Mouse (Mus musculus) heart, embryonic 15.5 days (tissue): ENCODE measurements around the gene Gucy2g. TPM values are rescaled to one million over a fixed set of nuclear protein-coding genes. Genes with fewer than 3 reads are reported as not detected.
"Not testable (repeated sequence)": the region's sequence is repeated elsewhere in the genome, so short reads cannot be mapped to it uniquely, and the experiment has no call there.

Source experiments
- ATAC-seq: fragments of 200-750 bp; cut with Nextera tagmentation; replicated peaks from 2 replicates; pipeline ENCODE4 v1.8.0; 2017; ENCODE audit warnings: low read depth, moderate TSS enrichment; ENCODE audit not compliant: insufficient number of reproducible peaks, insufficient read depth, low FRiP score
- H3K27ac ChIP-seq: fragments of 300-500 bp; sonication (generic); 2 replicates; pipeline ENCODE4 v1.5.1; 2015; ENCODE audit warnings: mild to moderate bottlenecking, inconsistent platforms
- H3K27me3 ChIP-seq: fragments of 300-500 bp; sonication (generic); 2 replicates; pipeline ENCODE4 v1.6.1; 2015; ENCODE audit warnings: inconsistent platforms
- H3K36me3 ChIP-seq: fragments of 300-500 bp; sonication (generic); 2 replicates; pipeline ENCODE4 v1.6.1; 2015; ENCODE audit warnings: mild to moderate bottlenecking, inconsistent platforms
- H3K4me1 ChIP-seq: fragments of 300-500 bp; sonication (generic); replicated peaks from 2 replicates; pipeline ENCODE4 v1.6.1; 2015; ENCODE audit warnings: inconsistent platforms
- H3K4me2 ChIP-seq: fragments of 300-500 bp; sonication (generic); 2 replicates; pipeline ENCODE4 v1.6.1; 2015; ENCODE audit warnings: inconsistent platforms, mild to moderate bottlenecking, moderate library complexity
- H3K4me3 ChIP-seq: fragments of 300-500 bp; sonication (generic); 2 replicates; pipeline ENCODE4 v1.5.1; 2015; ENCODE audit warnings: mild to moderate bottlenecking, inconsistent platforms
- H3K9ac ChIP-seq: fragments of 300-500 bp; sonication (generic); 2 replicates; pipeline ENCODE4 v1.6.1; 2015; ENCODE audit warnings: mild to moderate bottlenecking, inconsistent platforms
- H3K9me3 ChIP-seq: fragments of 300-500 bp; sonication (generic); replicated peaks from 2 replicates; pipeline ENCODE4 v1.6.1; 2016; ENCODE audit warnings: inconsistent platforms
- WGBS: fragments of 180-500 bp; shearing (Covaris S2); methylation state at CpG from one replicate; pipeline ENCODE4 v1.1.7; 2015; ENCODE audit warnings: mixed read lengths; 5-methylcytosine and 5-hydroxymethylcytosine counted together
- microRNA-seq: library from miRNA; unstranded; fragments of <30 nt; microRNA quantifications from one replicate; pipeline ENCODE4, GENCODE M21; 2016
- polyA plus RNA-seq: library from polyadenylated mRNA; unstranded; fragments of >200 nt; fragmentation: Nextera tagmentation; extraction: Ambion mirVana; gene quantifications from 2 replicates; pipeline ENCODE4 v1.2.1, GENCODE M21; 2015

The Gucy2g gene
- polyA plus RNA-seq, 1 experiment from 2014 or later: not detected

DNA sequence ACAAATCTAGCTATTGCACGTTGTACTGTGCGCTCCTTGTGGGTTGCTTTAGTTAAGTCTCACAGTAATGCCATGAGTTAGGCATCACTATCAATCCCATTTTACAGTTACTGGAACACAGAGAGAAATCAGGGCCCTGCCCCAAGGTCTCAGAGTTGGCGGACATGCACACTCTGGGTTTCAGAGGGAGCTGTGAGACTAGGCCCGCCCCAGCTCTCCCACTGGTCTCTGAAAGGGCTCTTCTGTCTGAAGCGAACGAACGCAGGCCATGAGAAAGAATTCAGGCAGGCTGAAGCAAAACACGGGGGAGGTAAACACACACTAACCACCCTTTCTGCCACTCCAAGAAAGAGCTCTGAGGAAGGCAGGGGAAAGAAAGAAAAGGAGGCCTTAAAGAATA, 82.4 kb downstream of the Gucy2g start:
- no peak overlapping the region for H3K4me3 ChIP-seq

GRCm38 (mm10) chr19:55157029-55157428, 84.0 kb downstream of the Gucy2g start:
- no peak overlapping the region for H3K4me2 ChIP-seq
- H3K9ac ChIP-seq: no peak overlapping the region
- ATAC-seq: no peak
- no peaks in the 10 kb centered on the region for H3K9me3 ChIP-seq
- no peak overlapping the region for H3K4me3 ChIP-seq
- H3K27ac ChIP-seq: no peak overlapping the region
- WGBS: 74% methylated on average over 7 of the region's 7 CpGs
- H3K36me3 ChIP-seq: no peaks in the 10 kb centered on the region
- H3K27me3 ChIP-seq: no peaks in the 10 kb centered on the region
- H3K4me1 ChIP-seq: no peaks in the 10 kb centered on the region

More for the DNA sequence above, 82.4 kb downstream of the Gucy2g start:
- H3K27ac ChIP-seq: no peak overlapping the region
- no peaks in the 10 kb centered on the region for H3K9me3 ChIP-seq
- 65% methylated on average over 8 of the region's 8 CpGs for WGBS
- H3K4me2 ChIP-seq: no peak overlapping the region
- H3K9ac ChIP-seq: no peak overlapping the region
- no peaks in the 10 kb centered on the region for H3K36me3 ChIP-seq
- no peaks in the 10 kb centered on the region for H3K27me3 ChIP-seq
- no peaks in the 10 kb centered on the region for H3K4me1 ChIP-seq
- ATAC-seq: no peak

- Histone ChIP-seq H3K9ac (no peak overlapping the region), H3K36me3 (no peaks in the 10 kb centered on the region), H3K27me3 (no peaks in the 10 kb centered on the region), H3K27ac (no peak overlapping the region), H3K9me3 (no peaks in the 10 kb centered on the region), H3K4me3 (no peak overlapping the region), H3K4me1 (no peaks in the 10 kb centered on the region), H3K4me2 (no peak overlapping the region)
- 83% methylated on average over 6 of the region's 6 CpGs for WGBS
- ATAC-seq: no peak
Measured at GRCm38 (mm10) chr19:55152983-55153382, 88.1 kb downstream of the Gucy2g start.

- H3K36me3 ChIP-seq, H3K4me2 ChIP-seq, H3K4me3 ChIP-seq, H3K9ac ChIP-seq, H3K27ac ChIP-seq, H3K27me3 ChIP-seq, H3K9me3 ChIP-seq, H3K4me1 ChIP-seq, ATAC-seq: not testable (repeated sequence)
- WGBS: 56% methylated on average over 6 of the region's 6 CpGs
Measured at GRCm38 (mm10) chr19:55152274-55152673, 88.8 kb downstream of the Gucy2g start.

DNA sequence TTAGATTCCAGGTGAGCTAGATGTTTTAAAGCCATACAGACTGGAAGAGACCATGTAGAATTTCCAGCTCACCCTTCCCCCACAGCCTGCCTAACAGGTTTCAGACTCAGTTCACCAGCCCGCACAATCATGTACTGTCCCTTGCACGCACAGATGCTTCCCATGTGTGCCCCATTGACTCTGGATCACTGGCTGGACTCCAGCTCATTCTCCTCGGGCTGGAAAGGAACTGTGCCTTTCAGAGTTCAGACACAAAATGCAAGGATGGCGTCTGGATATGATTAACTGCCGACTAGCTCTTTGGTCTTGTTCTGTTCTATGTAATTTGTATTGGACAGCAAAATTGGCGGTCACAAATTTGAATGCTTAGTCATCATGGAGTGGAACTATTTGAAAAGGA, 91.4 kb downstream of the Gucy2g start:
- no peaks in the 10 kb centered on the region for H3K36me3 ChIP-seq
- no peak overlapping the region for H3K27ac ChIP-seq
- no peaks in the 10 kb centered on the region for H3K9me3 ChIP-seq
- no peaks in the 10 kb centered on the region for H3K4me1 ChIP-seq
- 71% methylated on average over 6 of the region's 6 CpGs for WGBS
- no peak overlapping the region for H3K4me3 ChIP-seq
- no peak overlapping the region for H3K9ac ChIP-seq
- H3K27me3 ChIP-seq: no peaks in the 10 kb centered on the region
- H3K4me2 ChIP-seq: no peak overlapping the region
- ATAC-seq: no peak

- Histone ChIP-seq H3K9me3 (no peaks in the 10 kb centered on the region), H3K4me1 (no peaks in the 10 kb centered on the region), H3K36me3 (no peaks in the 10 kb centered on the region), H3K27me3 (no peaks in the 10 kb centered on the region), H3K27ac (no peak overlapping the region), H3K4me3 (no peak overlapping the region), H3K9ac (no peak overlapping the region), H3K4me2 (no peak overlapping the region)
- ATAC-seq: no peak
- WGBS: 71% methylated on average over 6 of the region's 6 CpGs
Measured at GRCm38 (mm10) chr19:55148109-55148508, 92.9 kb downstream of the Gucy2g start.

Small RNA genes lying within 50 kb of the gene (microRNA-seq; reads per million reads assigned to microRNA genes)
- not detected for gene Mir6715

Other genes with a start within 250 kb of the Gucy2g start
- gene Gpam, start 114.0 kb downstream of the Gucy2g start, polyA plus RNA-seq: 8.6 and 11.5 TPM in 2 replicates
- gene Tectb, start 60.5 kb downstream of the Gucy2g start, polyA plus RNA-seq: not detected in 2 replicates
- 26.3 and 41.1 TPM in 2 replicates for gene Acsl5, start 10.7 kb upstream of the Gucy2g start, polyA plus RNA-seq
- 53.4 and 66.4 TPM in 2 replicates for gene Zdhhc6, start 74.8 kb upstream of the Gucy2g start, polyA plus RNA-seq
- 13.1 and 15.9 TPM in 2 replicates for gene Vti1a, start 75.1 kb upstream of the Gucy2g start, polyA plus RNA-seq